Mouse (Mus musculus) small intestine, adult 2 months (tissue): ENCODE results near the gene Gramd1b.
A peak's percentile ranks its signal among the peaks of the same experiment; 100 is the strongest.

Source experiments
- CTCF ChIP-seq: fragments of 200-500 bp; IDR thresholded peaks from 2 replicates; pipeline ENCODE4 v1.5.1; 2012; ENCODE audit warnings: low read depth, mild to moderate bottlenecking, control low read depth, inconsistent platforms, low read length, moderate library complexity, mixed read lengths; ENCODE audit not compliant: insufficient replicate concordance, insufficient read length; ENCODE audit errors: extremely low read depth
- POLR2A ChIP-seq: fragments of 200-500 bp; IDR thresholded peaks from 2 replicates; pipeline ENCODE4 v1.6.1; 2012; ENCODE audit warnings: low read depth, mild to moderate bottlenecking, control low read depth, inconsistent platforms, low read length, moderate library complexity

- TF ChIP-seq CTCF (no peak), POLR2A (peak; percentile 64; the same call in 1 of the 2 replicates)
Measured at GRCm38 (mm10) chr9:40414498-40414903, 116.7 kb downstream of the Gramd1b start.
